Comparison of ENCODE assay signal across 8 mouse cellular contexts in the genomic region with DNA sequence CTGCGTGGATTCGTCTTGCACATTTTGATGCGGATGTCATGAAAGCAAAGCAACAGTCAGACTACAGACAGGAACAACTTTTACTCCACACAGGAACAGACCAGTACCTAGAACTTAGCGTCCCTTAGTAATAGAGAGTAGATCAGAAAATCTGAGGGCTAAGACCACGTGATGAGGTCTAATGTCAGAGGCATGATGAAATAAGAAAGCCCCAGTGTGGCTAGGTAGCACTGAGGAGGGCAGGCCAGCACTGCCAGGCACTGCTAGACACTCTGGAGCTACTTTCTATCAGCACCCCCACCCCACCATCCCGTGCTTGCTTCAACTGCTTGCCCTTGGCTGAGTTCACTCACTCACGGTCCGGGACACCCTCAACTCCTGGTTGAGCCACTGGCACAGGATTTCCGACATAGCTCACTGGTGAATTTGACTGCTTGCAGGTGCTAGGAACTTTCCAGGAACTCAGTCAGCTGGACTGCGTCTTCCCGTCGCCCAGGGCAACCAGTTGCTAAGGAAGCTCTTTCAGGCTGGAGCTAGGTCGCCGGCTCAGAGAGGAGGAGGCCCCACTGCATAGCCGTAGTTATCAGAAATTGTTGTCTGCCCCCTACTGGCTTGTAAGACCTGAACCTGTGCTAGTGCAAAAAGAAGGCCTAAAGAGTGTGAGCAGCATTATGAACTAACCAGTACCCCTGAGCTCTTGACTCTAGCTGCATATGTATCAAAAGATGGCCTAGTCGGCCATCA. TPM values are rescaled to one million over a fixed set of nuclear protein-coding genes. Genes with fewer than 3 reads are reported as not detected.
A peak's percentile ranks its signal among the peaks of the same experiment; 100 is the strongest.
DNase-seq lines count a peak whose midpoint lies in the region; ATAC-seq lines count a peak whose summit lies in the region.

A gene (minus strand): TSS at position 510 of the 744 bp plus-strand sequence.

- under 1% methylated on average over 13 of the region's 16 CpGs for WGBS in macrophage (ENCODE audit: missing documents)

- no peaks in the 10 kb centered on the region for H3K79me2 ChIP-seq in macrophage (ENCODE audit: inconsistent target)

- intact Hi-C loops in gastrocnemius, postnatal 14 days (cut with DNase I; ENCODE audit: low total_unique reads) = no loop called here

- H3K4me3 ChIP-seq in macrophage (ENCODE audit: inconsistent target) = peak within 1 kb of the TSS; percentile 44

- peak within 1 kb of the TSS; percentile 48 for H3K27ac ChIP-seq in macrophage

- ATAC-seq in common myeloid progenitor, adult 5-6 weeks (replicated peaks; ENCODE audit: low read depth, poor library complexity, severe bottlenecking) = peak; percentile 97
- ATAC-seq in inflammation-experienced regulatory T-cells, adult 6 months = peak; percentile 97

- DNase-seq in adrenal gland, adult (ENCODE audit: inconsistent age in 2 of 2, low spot score in 1 of 2) = peak; percentile 71 to 90
- peak; percentile 55 for DNase-seq in gastrocnemius, postnatal 14 days
- DNase-seq in left cerebral cortex, adult 8-10 months (ENCODE audit: low spot score in 2 of 2) = peak; percentile 5 to 29
- DNase-seq in right cerebral cortex, adult 2 months (ENCODE audit: low spot score in 2 of 2) = peak; percentile 49 to 50
- peak; percentile 60 for DNase-seq in urinary bladder, postnatal 14 days (ENCODE audit: low spot score)

- no peaks in the 10 kb centered on the region for H3K36me3 ChIP-seq in macrophage (ENCODE audit: inconsistent target)

RNA-seq across cellular contexts. Expression of the gene that starts here (rescaled TPM):
- total RNA-seq in common myeloid progenitor, adult 5-6 weeks (2017) = 2.6 TPM in 1 of 2 replicates, not detected in the other
- under 1 TPM in 1 of 2 experiments, not detected in 1; 0.09 TPM for total RNA-seq in gastrocnemius, postnatal 14 days (2021)
- polyA plus RNA-seq in inflammation-experienced regulatory T-cells, adult 6 months (2017; shearing (Covaris generic)) = 1 to 10 TPM; 1.3 to 2.5 (median 1.8) TPM
- total RNA-seq in left cerebral cortex, adult 8-10 months (2022) = 1 to 10 TPM; 1.5 to 1.9 (median 1.6) TPM
- 10 to 100 TPM in 21 of 26 experiments, 1 to 10 TPM in 5; 2.4 to 29.4 (median 15.4) TPM for total RNA-seq in macrophage (2018; cell fraction: chromatin; rRNA removed)
- total RNA-seq in macrophage (2018; cell fraction: cytosol; rRNA removed) = 1 to 10 TPM in 24 of 26 experiments, under 1 TPM in 2; 0.84 to 2.9 (median 1.7) TPM
- 10 to 100 TPM in 8 of 26 experiments, 1 to 10 TPM in 18; 1.2 to 17.6 (median 5.9) TPM for total RNA-seq in macrophage (2018; cell fraction: nucleus; rRNA removed)
- polyA plus RNA-seq in macrophage (2018) = 0.56 to 3.3 TPM (median 1.9 TPM) in 3 replicates

Comparison
In these comparisons a context has a peak if more than half of its experiments do, and no peak if none do; other contexts are left out.
1. Peak in every context shown above with its lines: DNase-seq, ATAC-seq, H3K4me3 ChIP-seq and H3K27ac ChIP-seq.
2. Peak in DNase-seq in gastrocnemius, postnatal 14 days; RNA of the gene not detected or under 1 TPM.
3. DNase-seq: peak in every context shown above with its lines; median percentile 80 in adrenal gland, adult; 60 in urinary bladder, postnatal 14 days; 55 in gastrocnemius, postnatal 14 days; 50 in right cerebral cortex, adult 2 months; 17 in left cerebral cortex, adult 8-10 months.